Mouse (Mus musculus) heart, postnatal 0 days (tissue): ENCODE measurements around the gene Nfatc3. TPM values are rescaled to one million over a fixed set of nuclear protein-coding genes. Genes with fewer than 3 reads are reported as not detected.

Experiments used
- ATAC-seq: fragments of 200-750 bp; cut with Nextera tagmentation; 2 replicates; pipeline ENCODE4 v1.8.0; 2017; ENCODE audit warnings: low read depth, moderate number of reproducible peaks, moderate library complexity; ENCODE audit not compliant: insufficient read depth
- DNase-seq: peaks from one replicate; pipeline ENCODE4 v3.0.0-alpha.2; 2016; ENCODE audit warnings: low spot score
- H3K27ac ChIP-seq: fragments of 300-500 bp; sonication (generic); 2 replicates; pipeline ENCODE4 v1.5.1; 2014; ENCODE audit warnings: low read depth, mild to moderate bottlenecking
- H3K27me3 ChIP-seq: fragments of 300-500 bp; sonication (generic); 2 replicates; pipeline ENCODE4 v1.6.1; 2014; ENCODE audit warnings: low read length, mixed read lengths; ENCODE audit not compliant: control insufficient read depth, insufficient read depth
- H3K36me3 ChIP-seq: fragments of 300-500 bp; sonication (generic); replicated peaks from 2 replicates; pipeline ENCODE4 v1.6.1; 2014; ENCODE audit warnings: low read length, mixed read lengths; ENCODE audit not compliant: control insufficient read depth, insufficient read depth
- H3K4me1 ChIP-seq: fragments of 300-500 bp; sonication (generic); 2 replicates; pipeline ENCODE4 v1.6.1; 2014; ENCODE audit warnings: antibody characterized with exemption; ENCODE audit not compliant: control insufficient read depth, insufficient read depth
- H3K4me2 ChIP-seq: fragments of 300-500 bp; sonication (generic); 2 replicates; pipeline ENCODE4 v1.6.1; 2014; ENCODE audit warnings: low read depth, mild to moderate bottlenecking, low read length, moderate library complexity
- H3K4me3 ChIP-seq: fragments of 300-500 bp; sonication (generic); 2 replicates; pipeline ENCODE4 v1.5.1; 2014; ENCODE audit warnings: low read depth, low read length
- H3K9ac ChIP-seq: fragments of 300-500 bp; sonication (generic); replicated peaks from 2 replicates; pipeline ENCODE4 v1.6.1; 2014; ENCODE audit warnings: low read depth, low read length, mixed read lengths
- H3K9me3 ChIP-seq: fragments of 300-500 bp; sonication (generic); replicated peaks from 2 replicates; pipeline ENCODE4 v1.6.1; 2016; ENCODE audit warnings: low read length; ENCODE audit not compliant: control insufficient read depth
- CTCF ChIP-seq: IDR thresholded peaks from 2 replicates; pipeline ENCODE4 v1.5.1; 2016; ENCODE audit warnings: antibody characterized with exemption, control low read depth, low read depth
- EP300 ChIP-seq: IDR thresholded peaks from 2 replicates; pipeline ENCODE4 v1.6.1; 2016; ENCODE audit warnings: antibody characterized with exemption, low read depth
- whole genome bisulfite sequencing: fragments of 180-500 bp; shearing (Covaris S2); extraction: QIAGEN DNeasy Blood & Tissue Kit; methylation state at CpG from one replicate; pipeline ENCODE4 v1.1.7; 2014; 5-methylcytosine and 5-hydroxymethylcytosine counted together
- polyA plus RNA-seq: library from polyadenylated mRNA; unstranded; fragments of >200 nt; fragmentation: Nextera tagmentation; extraction: Ambion mirVana; gene quantifications from 2 replicates; pipeline ENCODE4 v1.2.1, GENCODE M21; 2015
- total RNA-seq: library from RNA; depleted of rRNA; stranded (reverse); fragments of >200 nt; gene quantifications from 2 replicates; pipeline ENCODE4 v1.2.3, GENCODE M21; 2014; ENCODE audit warnings: low replicate concordance

Gene Nfatc3
- total and polyA plus RNA-seq, 2 experiments from 2014 or later = 2.0 to 26.6 TPM

GRCm38 (mm10) chr8:106069565-106069964, 10.9 kb downstream of the Nfatc3 start:
- H3K4me1 ChIP-seq = no peaks in the 10 kb centered on the region

GRCm38 (mm10) chr8:106072113-106072512, 13.5 kb downstream of the Nfatc3 start:
- H3K36me3 ChIP-seq = no peaks in the 10 kb centered on the region
- no peak overlapping the region for H3K4me2 ChIP-seq
- no peak for TF ChIP-seq CTCF
- no peak for TF ChIP-seq EP300
- DNase-seq = no peak
- H3K9ac ChIP-seq = no peak overlapping the region
- no peaks in the 10 kb centered on the region for H3K4me1 ChIP-seq
- H3K27ac ChIP-seq = no peak overlapping the region
- no peak for ATAC-seq
- H3K27me3 ChIP-seq = no peaks in the 10 kb centered on the region
- H3K9me3 ChIP-seq = no peaks in the 10 kb centered on the region
- H3K4me3 ChIP-seq = no peak overlapping the region

More at GRCm38 (mm10) chr8:106069565-106069964, 10.9 kb downstream of the Nfatc3 start:
- Histone ChIP-seq H3K27me3 (no peaks in the 10 kb centered on the region), H3K4me2 (no peak overlapping the region), H3K9ac (no peak overlapping the region), H3K4me3 (no peak overlapping the region), H3K27ac (no peak overlapping the region), H3K9me3 (no peaks in the 10 kb centered on the region), H3K36me3 (no peaks in the 10 kb centered on the region)
- no peak for DNase-seq
- ATAC-seq = no peak
- WGBS = 39% methylated on average over 1 of the region's 1 CpGs
- no peak for TF ChIP-seq EP300
- no peak for TF ChIP-seq CTCF

GRCm38 (mm10) chr8:106074236-106074635, 15.6 kb downstream of the Nfatc3 start:
- H3K27ac ChIP-seq = no peak overlapping the region
- H3K27me3 ChIP-seq = no peaks in the 10 kb centered on the region
- ATAC-seq = no peak
- H3K4me2 ChIP-seq = no peak overlapping the region
- no peak for DNase-seq
- no peak overlapping the region for H3K9ac ChIP-seq
- H3K4me1 ChIP-seq = no peaks in the 10 kb centered on the region
- no peaks in the 10 kb centered on the region for H3K9me3 ChIP-seq
- no peak overlapping the region for H3K4me3 ChIP-seq
- H3K36me3 ChIP-seq = peaks cover 5% of the 10 kb centered on the region; the same call in 1 of the 2 replicates
- TF ChIP-seq CTCF = no peak

- H3K9ac ChIP-seq = no peak overlapping the region
- DNase-seq (no peak), ATAC-seq (no peak)
- H3K9me3 ChIP-seq = no peaks in the 10 kb centered on the region
- H3K4me3 ChIP-seq = no peak overlapping the region
- peak overlapping the region; percentile 43; the same call in 1 of the 2 replicates for H3K27ac ChIP-seq
- H3K4me1 ChIP-seq = no peaks in the 10 kb centered on the region
- H3K27me3 ChIP-seq = no peaks in the 10 kb centered on the region
- no peak overlapping the region for H3K4me2 ChIP-seq
- H3K36me3 ChIP-seq = peaks cover 9% of the 10 kb centered on the region; the same call in 1 of the 2 replicates
- 61% methylated on average over 1 of the region's 1 CpGs for WGBS
- no peak for TF ChIP-seq CTCF
- TF ChIP-seq EP300 = no peak
Observed at GRCm38 (mm10) chr8:106074659-106075058, 16.0 kb downstream of the Nfatc3 start.

GRCm38 (mm10) chr8:106075161-106075862, 16.7 kb downstream of the Nfatc3 start:
- H3K27me3 ChIP-seq = no peaks in the 10 kb centered on the region
- ATAC-seq = peak; percentile 44; the same call in 1 of the 2 replicates
- no peak overlapping the region for H3K9ac ChIP-seq
- no peak overlapping the region for H3K4me2 ChIP-seq
- DNase-seq = peak; percentile 47
- TF ChIP-seq CTCF (peak; percentile 40), EP300 (no peak)
- whole genome bisulfite sequencing = 51% methylated on average over 9 of the region's 9 CpGs
- no peaks in the 10 kb centered on the region for H3K9me3 ChIP-seq
- H3K4me1 ChIP-seq = no peaks in the 10 kb centered on the region
- H3K4me3 ChIP-seq = no peak overlapping the region
- H3K27ac ChIP-seq = 0 out of 2 replicates have a peak overlapping the region, but pooled peaks have one; percentile 43
- peaks cover 9% of the 10 kb centered on the region; the same call in 1 of the 2 replicates for H3K36me3 ChIP-seq

- no peak overlapping the region for H3K9ac ChIP-seq
- H3K4me2 ChIP-seq = no peak overlapping the region
- 94% methylated on average over 5 of the region's 5 CpGs for WGBS
- no peaks in the 10 kb centered on the region for H3K4me1 ChIP-seq
- no peak for DNase-seq
- ATAC-seq = no peak
- H3K9me3 ChIP-seq = no peaks in the 10 kb centered on the region
- H3K36me3 ChIP-seq = peaks cover 9% of the 10 kb centered on the region; the same call in 1 of the 2 replicates
- TF ChIP-seq EP300 = no peak
- no peak for TF ChIP-seq CTCF
- no peak overlapping the region for H3K4me3 ChIP-seq
- no peak overlapping the region for H3K27ac ChIP-seq
- H3K27me3 ChIP-seq = no peaks in the 10 kb centered on the region
Observed at GRCm38 (mm10) chr8:106075863-106076174, 17.2 kb downstream of the Nfatc3 start.
